Mouse (Mus musculus) common myeloid progenitor, adult 5-6 weeks (primary cell): ENCODE measurements around the gene Gna11. TPM values are rescaled to one million over a fixed set of nuclear protein-coding genes. Genes with fewer than 3 reads are reported as not detected.

ENCODE experiments used
- ATAC-seq: replicated peaks from 2 replicates; pipeline ENCODE4 v1.8.0; 2016; ENCODE audit warnings: low read depth, mild to moderate bottlenecking, moderate TSS enrichment, inconsistent platforms; ENCODE audit not compliant: poor library complexity, severe bottlenecking
- total RNA-seq: library from RNA; stranded (forward); fragments of 200-1000, 187-1606 nt; gene quantifications from 2 replicates; pipeline ENCODE4 v1.2.3, GENCODE M21; 2017

Gna11 gene
- total RNA-seq, 1 experiment from 2014 or later, result 5.7 TPM

- ATAC-seq, result no peak
Measured at GRCm38 (mm10) chr10:81513798-81514197, 31.2 kb downstream of the Gna11 start.

- peak; percentile 26; the same call in 1 of the 2 replicates for ATAC-seq
Measured at GRCm38 (mm10) chr10:81510246-81510810, 34.7 kb downstream of the Gna11 start.

GRCm38 (mm10) chr10:81507691-81508489 lies 37.1 kb downstream of the Gna11 start:
- no peak for ATAC-seq

- ATAC-seq, result no peak
Measured at GRCm38 (mm10) chr10:81507095-81507494, 37.9 kb downstream of the Gna11 start.

GRCm38 (mm10) chr10:81505016-81505664 lies 39.9 kb downstream of the Gna11 start:
- ATAC-seq, result peak; percentile 10; the same call in 1 of the 2 replicates

GRCm38 (mm10) chr10:81502658-81503057 lies 42.3 kb downstream of the Gna11 start:
- ATAC-seq, result peak; percentile 45

GRCm38 (mm10) chr10:81501863-81502262 lies 43.1 kb downstream of the Gna11 start:
- ATAC-seq, result no peak

GRCm38 (mm10) chr10:81500032-81500431 lies 45.0 kb downstream of the Gna11 start, which contains the start of gene S1pr4:
S1pr4 (minus strand) TSS chr10:81500132.
- no peak for ATAC-seq

- ATAC-seq, result peak; percentile 15
Measured at GRCm38 (mm10) chr10:81499250-81499901, 45.6 kb downstream of the Gna11 start.

GRCm38 (mm10) chr10:81498316-81499249 lies 46.4 kb downstream of the Gna11 start:
- peak; percentile 19 for ATAC-seq

GRCm38 (mm10) chr10:81497401-81498270 lies 47.4 kb downstream of the Gna11 start:
- peak; percentile 36 for ATAC-seq

- ATAC-seq, result no peak
Measured at GRCm38 (mm10) chr10:81496969-81497368, 48.0 kb downstream of the Gna11 start.

- peak; percentile 74 for ATAC-seq
Measured at GRCm38 (mm10) chr10:81496264-81496901, 48.6 kb downstream of the Gna11 start, which contains the start of gene Ncln. Ncln (minus strand) TSS chr10:81496392.

GRCm38 (mm10) chr10:81495616-81496263 lies 49.2 kb downstream of the Gna11 start:
- no peak for ATAC-seq

- no peak for ATAC-seq
Measured at GRCm38 (mm10) chr10:81495151-81495550, 49.8 kb downstream of the Gna11 start.

- ATAC-seq, result no peak
Measured at GRCm38 (mm10) chr10:81494260-81495041, 50.5 kb downstream of the Gna11 start.
